Mouse (Mus musculus) forebrain, embryonic 16.5 days (tissue): ENCODE results near the gene Mfsd14b. TPM values are rescaled to one million over a fixed set of nuclear protein-coding genes. Genes with fewer than 3 reads are reported as not detected.

Experiments used
- ATAC-seq: fragments of 200-750 bp; cut with Nextera tagmentation; 2 replicates; pipeline ENCODE4 v1.8.0; 2017; ENCODE audit warnings: mild to moderate bottlenecking, moderate library complexity
- H3K27ac ChIP-seq: fragments of 300-500 bp; sonication (generic); 2 replicates; pipeline ENCODE4 v1.5.1; 2014; ENCODE audit warnings: low read length, control low read depth
- H3K27me3 ChIP-seq: fragments of 300-500 bp; sonication (generic); replicated peaks from 2 replicates; pipeline ENCODE4 v1.6.1; 2014; ENCODE audit warnings: low read length; ENCODE audit not compliant: control insufficient read depth, insufficient read depth
- H3K36me3 ChIP-seq: fragments of 300-500 bp; sonication (generic); 2 replicates; pipeline ENCODE4 v1.6.1; 2014; ENCODE audit not compliant: control insufficient read depth, insufficient read depth
- H3K4me1 ChIP-seq: fragments of 300-500 bp; sonication (generic); replicated peaks from 2 replicates; pipeline ENCODE4 v1.6.1; 2014; ENCODE audit warnings: low read length; ENCODE audit not compliant: control insufficient read depth, insufficient read depth
- H3K4me2 ChIP-seq: fragments of 300-500 bp; sonication (generic); 2 replicates; pipeline ENCODE4 v1.6.1; 2014; ENCODE audit warnings: mild to moderate bottlenecking, low read length, control low read depth
- H3K4me3 ChIP-seq: fragments of 300-500 bp; sonication (generic); replicated peaks from 2 replicates; pipeline ENCODE4 v1.5.1; 2014; ENCODE audit warnings: mild to moderate bottlenecking, low read length, control low read depth
- H3K9ac ChIP-seq: fragments of 300-500 bp; sonication (generic); replicated peaks from 2 replicates; pipeline ENCODE4 v1.6.1; 2014; ENCODE audit warnings: low read depth, low read length, control low read depth
- H3K9me3 ChIP-seq: fragments of 300-500 bp; sonication (generic); 2 replicates; pipeline ENCODE4 v1.6.1; 2016; ENCODE audit warnings: low read length; ENCODE audit not compliant: control insufficient read depth
- WGBS: fragments of 180-500 bp; shearing (Covaris S2); extraction: QIAGEN DNeasy Blood & Tissue Kit; methylation state at CpG from one replicate; pipeline ENCODE4 v1.1.7; 2014; 5-methylcytosine and 5-hydroxymethylcytosine counted together
- polyA plus RNA-seq: library from polyadenylated mRNA; unstranded; fragments of >200 nt; fragmentation: Nextera tagmentation; extraction: Ambion mirVana; gene quantifications from 2 replicates; pipeline ENCODE4 v1.2.1, GENCODE M21; 2015

The Mfsd14b gene
- polyA plus RNA-seq, 1 experiment from 2014 or later = 33.5 TPM

GRCm38 (mm10) chr13:65100678-65101077 is 12.1 kb downstream of the Mfsd14b start:
- no peak overlapping the region for H3K4me2 ChIP-seq
- H3K4me3 ChIP-seq = no peak overlapping the region
- H3K27me3 ChIP-seq = no peaks in the 10 kb centered on the region
- H3K9ac ChIP-seq = no peak overlapping the region
- no peak for ATAC-seq
- peaks cover 23% of the 10 kb centered on the region for H3K9me3 ChIP-seq
- H3K36me3 ChIP-seq = no peaks in the 10 kb centered on the region
- no peaks in the 10 kb centered on the region for H3K4me1 ChIP-seq
- 97% methylated on average over 9 of the region's 9 CpGs for WGBS
- no peak overlapping the region for H3K27ac ChIP-seq

GRCm38 (mm10) chr13:65097018-65097417 is 15.8 kb downstream of the Mfsd14b start:
- Histone ChIP-seq H3K36me3 (peaks cover 5% of the 10 kb centered on the region), H3K4me1 (no peaks in the 10 kb centered on the region), H3K4me3 (no peak overlapping the region), H3K9ac (no peak overlapping the region), H3K9me3 (peaks cover 15% of the 10 kb centered on the region), H3K27ac (no peak overlapping the region), H3K27me3 (no peaks in the 10 kb centered on the region), H3K4me2 (no peak overlapping the region)
- no peak for ATAC-seq

DNA sequence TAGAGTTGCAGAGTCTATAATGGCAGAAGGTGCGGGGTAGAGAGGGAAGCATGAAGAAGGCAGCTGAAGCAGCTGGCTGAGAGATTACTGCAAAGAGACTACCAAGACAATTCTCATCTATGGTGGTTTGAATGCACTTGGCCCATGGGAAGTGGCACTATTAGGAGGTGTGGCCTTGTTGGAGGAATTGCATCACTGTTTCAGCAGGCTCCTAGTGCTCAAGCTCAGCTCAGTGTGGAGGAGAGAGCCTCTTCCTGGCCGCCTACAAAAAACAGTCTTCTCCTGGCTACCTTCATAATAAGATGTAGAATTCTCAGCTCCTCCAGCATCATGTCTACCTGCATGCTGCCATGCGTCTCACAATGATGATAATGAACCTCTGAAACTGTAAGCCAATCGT is 16.9 kb downstream of the Mfsd14b start:
- peaks cover 12% of the 10 kb centered on the region for H3K9me3 ChIP-seq
- WGBS = 93% methylated on average over 4 of the region's 4 CpGs

GRCm38 (mm10) chr13:65069969-65070368 is 42.8 kb downstream of the Mfsd14b start:
- WGBS = 92% methylated on average over 2 of the region's 2 CpGs

More for the DNA sequence above, 16.9 kb downstream of the Mfsd14b start:
- H3K27me3 ChIP-seq = no peaks in the 10 kb centered on the region
- no peak overlapping the region for H3K4me3 ChIP-seq
- H3K9ac ChIP-seq = no peak overlapping the region
- no peaks in the 10 kb centered on the region for H3K4me1 ChIP-seq
- no peak for ATAC-seq
- H3K4me2 ChIP-seq = no peak overlapping the region
- H3K27ac ChIP-seq = no peak overlapping the region
- H3K36me3 ChIP-seq = peaks cover 7% of the 10 kb centered on the region

DNA sequence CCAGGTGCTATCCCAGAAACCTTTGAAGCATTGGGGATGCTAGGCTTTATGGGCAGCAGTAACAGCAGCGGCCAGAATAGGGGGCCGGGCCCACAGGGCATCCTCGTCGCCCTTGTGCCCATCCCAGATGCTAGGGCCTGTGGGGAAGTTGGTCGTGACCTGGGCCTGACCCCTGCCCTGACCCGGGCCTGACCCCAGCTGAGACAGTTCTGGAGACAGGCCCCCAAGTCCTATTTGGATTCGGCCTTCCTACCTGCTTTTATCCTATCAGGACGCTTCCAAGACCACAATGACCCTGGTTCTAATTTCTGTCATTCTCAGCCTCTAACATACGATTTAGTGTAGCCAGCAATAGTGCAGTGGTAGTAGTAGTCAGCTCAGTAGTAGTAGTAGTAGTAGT is 60.1 kb downstream of the Mfsd14b start, which contains the start of gene Prss47:
Gene Prss47 (minus strand): TSS at position 101 of the 400 bp plus-strand sequence.
- WGBS = 92% methylated on average over 9 of the region's 9 CpGs
- Histone ChIP-seq H3K9me3 (no peaks in the 10 kb centered on the region), H3K27me3 (no peaks in the 10 kb centered on the region), H3K4me2 (no peak within 1 kb of the TSS), H3K27ac (no peak within 1 kb of the TSS), H3K36me3 (no peaks in the 10 kb centered on the region), H3K4me3 (no peak within 1 kb of the TSS), H3K9ac (no peak within 1 kb of the TSS), H3K4me1 (no peaks in the 10 kb centered on the region)
- no peak for ATAC-seq

More at GRCm38 (mm10) chr13:65069969-65070368, 42.8 kb downstream of the Mfsd14b start:
- no peak for ATAC-seq
- Histone ChIP-seq H3K9me3 (no peaks in the 10 kb centered on the region), H3K4me1 (no peaks in the 10 kb centered on the region), H3K36me3 (peaks cover 7% of the 10 kb centered on the region; the same call in 1 of the 2 replicates), H3K27me3 (no peaks in the 10 kb centered on the region), H3K4me3 (no peak overlapping the region), H3K27ac (no peak overlapping the region), H3K4me2 (no peak overlapping the region), H3K9ac (no peak overlapping the region)

DNA sequence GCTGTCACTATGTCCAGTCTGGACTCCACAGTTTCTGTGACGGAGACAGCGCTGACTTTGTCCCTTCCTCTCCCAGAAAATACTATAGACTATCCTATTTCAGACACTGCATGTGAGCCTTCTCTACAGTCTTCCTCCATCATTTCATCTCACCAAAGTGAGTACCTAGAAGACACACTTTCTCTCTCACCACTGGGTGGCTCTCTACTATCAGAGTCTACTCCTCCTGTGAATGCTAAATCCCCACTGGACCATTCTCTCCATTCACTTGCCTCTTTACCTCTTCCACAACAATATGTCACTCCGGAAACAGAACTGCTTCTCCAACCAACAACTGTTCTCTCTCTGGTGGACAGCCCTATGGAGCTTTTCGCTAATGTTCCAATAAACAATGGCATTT is 77.7 kb downstream of the Mfsd14b start:
- ATAC-seq = no peak
- H3K36me3 ChIP-seq = no peaks in the 10 kb centered on the region
- H3K4me2 ChIP-seq = no peak overlapping the region
- 66% methylated on average over 4 of the region's 4 CpGs for WGBS
- H3K9ac ChIP-seq = no peak overlapping the region
- H3K27ac ChIP-seq = no peak overlapping the region
- no peak overlapping the region for H3K4me3 ChIP-seq
- H3K9me3 ChIP-seq = no peaks in the 10 kb centered on the region
- H3K27me3 ChIP-seq = no peaks in the 10 kb centered on the region
- H3K4me1 ChIP-seq = no peaks in the 10 kb centered on the region

DNA sequence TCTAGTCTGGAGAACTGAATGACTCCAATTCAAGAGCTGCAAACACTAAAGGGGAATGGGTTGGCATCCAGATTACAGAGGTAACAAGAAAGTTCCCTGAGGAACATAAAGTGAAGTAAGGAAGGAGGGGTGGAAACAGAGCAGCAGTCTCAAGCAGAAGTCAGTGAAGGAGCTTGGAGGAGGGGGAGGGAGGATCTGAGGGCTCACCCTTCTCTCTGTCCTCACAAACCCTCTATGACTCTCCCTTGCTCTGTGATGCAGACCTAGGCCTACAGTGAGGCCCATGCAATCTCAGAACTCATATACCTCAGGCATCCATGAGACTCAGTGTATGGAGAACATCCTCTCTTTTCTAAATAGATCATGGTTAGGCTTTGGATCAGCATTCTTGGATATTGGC is 80.0 kb downstream of the Mfsd14b start, which contains the start of gene Spata31d1c:
Gene Spata31d1c (plus strand): TSS at position 301 of the 400 bp plus-strand sequence.
- no peak for ATAC-seq
- Histone ChIP-seq H3K4me3 (no peak within 1 kb of the TSS), H3K9me3 (no peaks in the 10 kb centered on the region), H3K4me2 (no peak within 1 kb of the TSS), H3K4me1 (no peaks in the 10 kb centered on the region), H3K9ac (no peak within 1 kb of the TSS), H3K27ac (no peak within 1 kb of the TSS), H3K36me3 (no peaks in the 10 kb centered on the region), H3K27me3 (no peaks in the 10 kb centered on the region)

Other genes with a start within 250 kb of the Mfsd14b start
- 4.2 and 4.6 TPM in 2 replicates for gene Cntnap3, start 209.0 kb downstream of the Mfsd14b start, polyA plus RNA-seq
- not detected in 2 replicates for gene Spata31, start 195.6 kb downstream of the Mfsd14b start, polyA plus RNA-seq
- gene Spata31d1c, start 79.9 kb downstream of the Mfsd14b start, polyA plus RNA-seq = not detected in 2 replicates
- not detected in 2 replicates for gene Prss47, start 60.2 kb downstream of the Mfsd14b start, polyA plus RNA-seq
- not detected in 2 replicates for gene Olfr465-ps1, start 25.1 kb upstream of the Mfsd14b start, polyA plus RNA-seq
- gene Olfr466, start 37.3 kb upstream of the Mfsd14b start, polyA plus RNA-seq = not detected in 2 replicates
- gene Nlrp4f, start 93.0 kb upstream of the Mfsd14b start, polyA plus RNA-seq = not detected in 2 replicates
- not detected in 2 replicates for gene Gm10775, start 146.6 kb upstream of the Mfsd14b start, polyA plus RNA-seq
- gene Zfp369, start 165.8 kb upstream of the Mfsd14b start, polyA plus RNA-seq = 20.5 and 21.2 TPM in 2 replicates